Mouse (Mus musculus): ENCODE measurements at regions not wholly inside any gene's neighbourhood (a gene's known extent, or its start where the extent isn't known, plus 50 kb on each side); places are given as distances from the start of the nearest gene placed in this dataset.

- no peak for DNase-seq (ENCODE audit: low read depth, low spot score)
Measured at GRCm38 (mm10) chr8:78147170-78147569, 65.9 kb upstream of the Ttc29 start.

- DNase-seq (ENCODE audit: low read depth, low spot score) = no peak
Measured at GRCm38 (mm10) chr8:78148006-78148405, 65.1 kb upstream of the Ttc29 start.

GRCm38 (mm10) chr8:78154873-78155272 lies 58.2 kb upstream of the Ttc29 start:
- no peak for DNase-seq (ENCODE audit: low read depth, low spot score)

GRCm38 (mm10) chr8:78162046-78162445 lies 51.1 kb upstream of the Ttc29 start:
- DNase-seq (ENCODE audit: low read depth, low spot score) = no peak

DNA sequence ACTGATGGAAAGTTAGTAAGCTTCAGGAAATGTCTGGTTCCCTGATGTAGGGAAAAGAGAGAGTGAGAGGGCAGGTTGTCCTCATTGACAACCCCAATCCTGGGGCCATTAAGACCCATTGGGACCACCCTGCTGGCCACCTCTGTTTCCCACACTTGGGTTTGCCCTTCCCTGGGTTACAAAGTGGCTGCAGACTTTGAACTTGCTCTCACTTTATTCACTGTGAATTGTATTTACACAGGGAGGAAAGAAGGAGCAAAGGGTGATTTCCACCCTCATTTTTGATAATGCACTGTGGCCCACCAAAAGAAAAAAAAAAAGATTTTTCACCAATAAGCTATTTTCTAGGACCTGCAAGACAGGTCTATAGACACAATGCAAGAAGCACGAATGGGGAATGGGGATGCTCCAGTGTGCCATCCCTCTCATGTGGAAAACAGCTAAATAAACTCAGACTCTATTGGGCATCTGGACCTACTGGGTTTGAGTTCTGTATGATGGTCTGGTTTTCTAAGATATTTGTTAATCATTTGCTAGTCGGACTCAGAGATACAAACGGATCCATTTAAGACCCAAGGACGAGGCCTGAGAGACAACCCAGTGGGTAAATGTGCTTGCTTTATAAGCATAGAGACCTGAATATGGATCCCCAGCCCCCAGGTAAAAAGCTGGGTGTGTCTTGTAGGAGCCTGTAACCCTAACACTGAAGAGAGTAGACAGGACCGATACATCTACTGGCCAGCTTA lies 50.2 kb upstream of the Ttc29 start:
- DNase-seq (ENCODE audit: low read depth, low spot score) = no peak
